Comparison of ENCODE assay signal across 21 mouse cellular contexts in genomic region chr2:39160996-39161395, GRCm38 (mm10). TPM values are rescaled to one million over a fixed set of nuclear protein-coding genes. Genes with fewer than 3 reads are reported as not detected.
A peak's percentile ranks its signal among the peaks of the same experiment; 100 is the strongest.
DNase-seq lines count a peak whose midpoint lies in the region; ATAC-seq and TF ChIP-seq lines count a peak whose summit lies in the region.
"Had no signal": no experiment of that assay in that cellular context is flagged by ENCODE, and none has a peak within 500 bp of the region (broad histone marks: within the 10 kb centered on the region; RNA-seq: fewer than 3 reads in every experiment).

No protein-coding gene starts in this region.

- H3K27ac ChIP-seq in intestine, postnatal 0 days (ENCODE audit: low read depth, low read length) = no peak overlapping the region
- H3K27ac ChIP-seq in intestine, embryonic 15.5 days = no peak overlapping the region
- H3K27ac ChIP-seq in liver, adult 2 months (replicated peaks; ENCODE audit: insufficient read depth, low read depth, low read length) = no peak overlapping the region
- no peak overlapping the region for H3K27ac ChIP-seq in liver, embryonic 12.5 days
- H3K27ac ChIP-seq: embryonic facial prominence, embryonic 13.5 days; embryonic facial prominence, embryonic 15.5 days; forebrain, embryonic 10.5 days; forebrain, embryonic 12.5 days had no signal

- ATAC-seq in intestine, postnatal 0 days = peak; percentile 51
- ATAC-seq in intestine, embryonic 15.5 days = no peak
- ATAC-seq in liver, embryonic 12.5 days = no peak
- ATAC-seq: forebrain, embryonic 14.5 days; forebrain, embryonic 16.5 days had no signal

- TF ChIP-seq CTCF in intestine, postnatal 0 days (IDR thresholded peaks at IDR 0.05; ENCODE audit: low read depth) = no peak
- no peak for TF ChIP-seq CTCF in liver, adult 2 months (IDR thresholded peaks at IDR 0.05; ENCODE audit: low read depth, low read length)

- no peaks in the 10 kb centered on the region for H3K4me1 ChIP-seq in intestine, postnatal 0 days (replicated peaks; ENCODE audit: control insufficient read depth, insufficient read depth, low read length)
- no peaks in the 10 kb centered on the region for H3K4me1 ChIP-seq in intestine, embryonic 15.5 days (replicated peaks)
- no peaks in the 10 kb centered on the region; the same call in 1 of the 2 replicates for H3K4me1 ChIP-seq in liver, adult 2 months (ENCODE audit: control insufficient read depth, insufficient read depth, low read length)
- no peaks in the 10 kb centered on the region for H3K4me1 ChIP-seq in liver, embryonic 12.5 days
- H3K4me1 ChIP-seq: embryonic facial prominence, embryonic 13.5 days; forebrain, embryonic 10.5 days; forebrain, embryonic 12.5 days had no signal

- no peaks in the 10 kb centered on the region for H3K27me3 ChIP-seq in intestine, postnatal 0 days (replicated peaks; ENCODE audit: control insufficient read depth, insufficient read depth, low read length)
- H3K27me3 ChIP-seq in intestine, embryonic 15.5 days (replicated peaks) = no peaks in the 10 kb centered on the region
- no peaks in the 10 kb centered on the region for H3K27me3 ChIP-seq in liver, adult 2 months (ENCODE audit: control insufficient read depth, insufficient read depth, low read length)
- H3K27me3 ChIP-seq in liver, embryonic 12.5 days (replicated peaks) = no peaks in the 10 kb centered on the region
- H3K27me3 ChIP-seq: embryonic facial prominence, embryonic 13.5 days; embryonic facial prominence, embryonic 15.5 days; forebrain, embryonic 12.5 days had no signal

- WGBS in intestine, postnatal 0 days = 53% methylated on average over 1 of the region's 1 CpGs
- WGBS in intestine, embryonic 15.5 days = 72% methylated on average over 1 of the region's 1 CpGs
- 22% methylated on average over 1 of the region's 1 CpGs for WGBS in liver, adult 2 months
- 77% methylated on average over 1 of the region's 1 CpGs for WGBS in liver, embryonic 12.5 days (ENCODE audit: insufficient replicate concordance)

- H3K36me3 ChIP-seq in intestine, postnatal 0 days (ENCODE audit: control insufficient read depth, insufficient read depth) = no peaks in the 10 kb centered on the region
- 0 out of 2 replicates have a peak, but pooled peaks cover 4% of the 10 kb centered on the region for H3K36me3 ChIP-seq in intestine, embryonic 15.5 days
- no peaks in the 10 kb centered on the region for H3K36me3 ChIP-seq in liver, adult 2 months (ENCODE audit: control insufficient read depth, insufficient read depth, low read length)
- no peaks in the 10 kb centered on the region; the same call in 1 of the 2 replicates for H3K36me3 ChIP-seq in liver, embryonic 12.5 days
- H3K36me3 ChIP-seq: embryonic facial prominence, embryonic 15.5 days had no signal

- peak; percentile 46 for DNase-seq in liver, adult 2 months (ENCODE audit: extremely low read depth, low read depth, low spot score)
- DNase-seq: adrenal gland, adult 2 months; adrenal gland, postnatal 10 days; adrenal gland, postnatal 25 days; cerebellum, adult 11 months; cerebellum, adult 18-20 months; cerebellum, adult 8-10 months; cerebellum, adult 9-11 months; cerebellum, postnatal 14 days; cerebellum, postnatal 36 days; embryo, embryonic 11 days had no signal

- TF ChIP-seq POLR2A in liver, adult 2 months (IDR thresholded peaks at IDR 0.05; ENCODE audit: extremely low read depth, insufficient read depth, low read length) = no peak

- H3K9me3 ChIP-seq in intestine, postnatal 0 days (ENCODE audit: control insufficient read depth) = no peaks in the 10 kb centered on the region
- H3K9me3 ChIP-seq in intestine, embryonic 15.5 days = no peaks in the 10 kb centered on the region
- no peaks in the 10 kb centered on the region for H3K9me3 ChIP-seq in liver, embryonic 12.5 days (replicated peaks)
- H3K9me3 ChIP-seq: embryonic facial prominence, embryonic 13.5 days; embryonic facial prominence, embryonic 15.5 days; forebrain, embryonic 10.5 days; forebrain, embryonic 12.5 days had no signal

- no peaks in the 10 kb centered on the region for H3K79me2 ChIP-seq in liver, adult 2 months (ENCODE audit: control insufficient read depth, insufficient read depth, low read length)

- no peak overlapping the region for H3K4me3 ChIP-seq in intestine, postnatal 0 days (ENCODE audit: low read depth, low read length)
- H3K4me3 ChIP-seq in intestine, embryonic 15.5 days (replicated peaks) = no peak overlapping the region
- no peak overlapping the region for H3K4me3 ChIP-seq in liver, adult 2 months (ENCODE audit: insufficient read depth, low read depth, low read length)
- no peak overlapping the region for H3K4me3 ChIP-seq in liver, embryonic 12.5 days
- H3K4me3 ChIP-seq: embryonic facial prominence, embryonic 13.5 days; embryonic facial prominence, embryonic 15.5 days; erythroblast, embryonic 14.5 days; forebrain, embryonic 10.5 days; forebrain, embryonic 12.5 days had no signal

- H3K9ac ChIP-seq in intestine, postnatal 0 days (ENCODE audit: low read depth, low read length) = no peak overlapping the region
- no peak overlapping the region for H3K9ac ChIP-seq in intestine, embryonic 15.5 days
- H3K9ac ChIP-seq in liver, adult 2 months (ENCODE audit: low read depth, low read length) = no peak overlapping the region
- H3K9ac ChIP-seq in liver, embryonic 12.5 days = no peak overlapping the region
- H3K9ac ChIP-seq: embryonic facial prominence, embryonic 13.5 days; embryonic facial prominence, embryonic 15.5 days; forebrain, embryonic 12.5 days had no signal

- no peak overlapping the region for H3K4me2 ChIP-seq in intestine, postnatal 0 days (replicated peaks; ENCODE audit: low read depth)
- H3K4me2 ChIP-seq in intestine, embryonic 15.5 days (replicated peaks) = no peak overlapping the region
- no peak overlapping the region for H3K4me2 ChIP-seq in liver, embryonic 12.5 days
- H3K4me2 ChIP-seq: embryonic facial prominence, embryonic 13.5 days; embryonic facial prominence, embryonic 15.5 days; forebrain, embryonic 12.5 days had no signal

RNA-seq across cellular contexts. Expression of gene Scai, which starts 29.5 kb away (rescaled TPM):
- 3.2 and 4.3 TPM in 2 replicates for polyA plus RNA-seq in intestine, postnatal 0 days (2015; fragmentation: Nextera tagmentation; extraction: Ambion mirVana)
- polyA plus RNA-seq in intestine, embryonic 15.5 days (2015; fragmentation: Nextera tagmentation; extraction: Ambion mirVana) = 6.2 and 6.7 TPM in 2 replicates
- total RNA-seq in liver, adult 2 months (2014; rRNA removed) = 3.4 and 4.7 TPM in 2 replicates
- 0.17 and 0.28 TPM in 2 replicates for polyA plus RNA-seq in liver, adult 2 months (2012; rRNA removed)
- 3.2 and 4.1 TPM in 2 replicates for polyA plus RNA-seq in liver, embryonic 12.5 days (2016; fragmentation: Nextera tagmentation; extraction: Ambion mirVana)
